Mouse (Mus musculus): ENCODE data around the gene Kif11. TPM values are rescaled to one million over a fixed set of nuclear protein-coding genes. Genes with fewer than 3 reads are reported as not detected.

The Kif11 gene
- polyA plus RNA-seq, 1 experiment from 2014 or later: 29.4 TPM

DNA sequence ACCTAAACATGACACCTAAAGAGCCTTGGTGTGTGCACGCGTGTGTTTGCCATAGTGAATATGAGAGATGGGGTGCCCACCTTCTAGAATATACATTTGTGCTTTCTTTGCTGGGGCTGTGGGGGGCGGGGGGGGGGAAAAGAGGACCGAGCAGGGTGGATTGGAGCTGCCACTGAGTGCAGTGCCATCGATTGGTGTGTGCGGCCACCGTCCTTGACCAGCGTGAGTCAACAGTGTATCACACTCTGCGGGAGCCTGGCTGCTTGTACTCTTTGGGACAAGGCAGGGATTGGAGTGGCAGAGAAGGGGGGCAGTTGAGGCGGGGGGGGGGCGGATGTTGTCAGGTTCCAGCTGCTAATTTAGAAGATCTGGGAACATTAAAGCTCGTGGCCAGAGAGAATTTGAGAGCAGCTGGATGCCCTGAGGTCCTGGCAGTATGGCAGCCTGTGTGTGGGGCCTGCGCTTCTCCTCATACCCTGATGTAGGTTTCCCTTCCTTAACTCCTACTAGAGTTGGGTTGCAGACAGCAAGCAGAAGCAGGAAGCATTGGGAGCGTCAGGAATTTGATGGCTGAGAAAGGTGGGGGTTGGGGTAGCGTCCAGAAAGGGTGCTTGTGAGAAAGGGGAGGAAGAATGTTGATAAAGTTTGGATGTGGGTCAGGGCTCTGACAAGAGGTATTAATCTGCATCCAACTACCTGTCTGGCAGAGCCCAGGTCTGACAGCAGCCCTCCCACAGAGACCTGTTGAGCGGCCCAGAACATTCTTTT lies 64.7 kb downstream of the Kif11 start:
- DNase-seq (ENCODE audit: low read depth, low spot score) (no peak), ATAC-seq (no peak)
- TF ChIP-seq CTCF (IDR thresholded peaks at IDR 0.05): no peak
- CTCF ChIA-PET: interaction anchor here (1.4 kb wide), 1 partner anchor 22 kb away, joined by 6 read pairs; no protein-coding TSS in a partner anchor
- H3K27me3 ChIP-seq: peaks cover 6% of the 10 kb centered on the region
- in situ Hi-C loops (cut with MboI; ENCODE audit: low pct_unique_long_range_greater_than_20kb): no loop called here
- POLR2A ChIA-PET: no interaction called here

DNA sequence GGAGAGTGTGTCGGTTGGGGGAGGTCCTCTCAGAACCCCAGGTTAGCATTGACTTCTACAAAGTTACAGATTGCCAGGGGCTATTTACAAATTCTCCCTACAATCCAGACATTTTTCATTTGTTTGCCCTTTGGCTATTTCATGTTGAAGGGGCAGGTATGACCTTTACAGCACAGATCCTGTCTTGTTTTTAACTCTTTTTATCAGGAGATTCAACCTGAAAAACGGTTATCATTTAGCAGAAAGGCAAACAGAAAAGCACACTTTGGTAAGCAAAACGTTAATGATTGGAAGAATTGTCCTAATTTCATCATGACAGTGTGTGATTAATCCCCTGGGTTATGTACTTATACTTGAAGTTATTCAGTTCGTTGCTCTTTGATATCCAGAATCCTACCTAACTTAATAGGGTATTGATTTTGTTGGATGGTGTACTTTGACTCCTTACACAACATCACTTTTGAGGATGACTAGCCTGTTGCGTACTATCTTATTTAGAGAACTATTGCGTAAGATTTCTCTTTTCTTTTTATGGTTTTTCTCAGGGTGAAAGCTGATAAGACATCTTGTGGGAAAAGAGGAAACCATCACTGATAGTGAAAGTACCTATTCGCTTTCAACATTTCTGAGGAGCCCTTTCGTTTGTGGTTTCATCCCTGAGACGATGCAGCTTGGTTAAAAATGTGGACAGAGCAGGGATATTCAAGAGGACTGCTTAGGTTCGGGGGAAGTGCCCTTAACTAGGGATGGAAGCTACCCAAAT lies 66.5 kb downstream of the Kif11 start:
- POLR2A ChIA-PET: no interaction called here
- DNase-seq (ENCODE audit: low read depth, low spot score) (no peak), ATAC-seq (no peak)
- in situ Hi-C loops (cut with MboI; ENCODE audit: low pct_unique_long_range_greater_than_20kb): no loop called here
- CTCF ChIA-PET: interaction anchor here (1.0 to 1.4 kb wide), 5 partner anchors 8 to 24 kb away, joined by 3 to 6 read pairs (median 3); partner anchors contain the start of gene Hhex
- TF ChIP-seq CTCF (IDR thresholded peaks at IDR 0.05): no peak
- peaks cover 11% of the 10 kb centered on the region for H3K27me3 ChIP-seq

GRCm38 (mm10) chr19:37443631-37444140 lies 67.5 kb downstream of the Kif11 start:
- in situ Hi-C loops (cut with MboI; ENCODE audit: low pct_unique_long_range_greater_than_20kb): no loop called here
- ChIA-PET CTCF (interaction anchor here (0.8 to 1.4 kb wide), 6 partner anchors 9 to 28 kb away, joined by 3 to 4 read pairs (median 3); partner anchors contain the start of gene Hhex), POLR2A (no interaction called here)
- no peak for DNase-seq (ENCODE audit: low read depth, low spot score)
- no peak for ATAC-seq
- no peak for TF ChIP-seq CTCF (IDR thresholded peaks at IDR 0.05)
- H3K27me3 ChIP-seq: peaks cover 13% of the 10 kb centered on the region

DNA sequence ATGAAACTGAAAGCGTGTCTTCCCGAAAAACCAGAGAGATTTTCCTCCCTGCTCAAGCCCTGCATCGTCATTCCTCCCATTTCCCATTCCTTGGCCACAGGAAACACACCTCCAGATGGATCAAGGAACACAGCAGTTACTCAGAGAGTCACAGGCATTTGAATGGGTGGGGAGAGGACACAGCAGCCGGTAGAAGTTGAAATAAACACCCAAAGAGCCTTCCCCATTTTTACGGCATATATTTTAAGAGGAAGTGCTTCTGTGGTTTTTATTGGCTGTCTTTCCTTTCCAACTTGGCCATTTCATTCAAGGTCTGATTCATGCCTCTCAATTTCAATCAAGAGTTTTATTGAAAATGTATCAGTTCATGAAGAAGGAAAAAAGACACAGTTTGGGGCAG lies 72.0 kb downstream of the Kif11 start:
- CTCF ChIA-PET: no interaction called here
- peaks cover 23% of the 10 kb centered on the region for H3K27me3 ChIP-seq
- in situ Hi-C loops (cut with MboI; ENCODE audit: low pct_unique_long_range_greater_than_20kb): no loop called here
- no peak for ATAC-seq
- POLR2A ChIA-PET: interaction anchor here (1.0 kb wide), 1 partner anchor 12 kb away, joined by 3 read pairs; no protein-coding TSS in a partner anchor
- TF ChIP-seq CTCF (IDR thresholded peaks at IDR 0.05): no peak
- DNase-seq (ENCODE audit: low read depth, low spot score): no peak

DNA sequence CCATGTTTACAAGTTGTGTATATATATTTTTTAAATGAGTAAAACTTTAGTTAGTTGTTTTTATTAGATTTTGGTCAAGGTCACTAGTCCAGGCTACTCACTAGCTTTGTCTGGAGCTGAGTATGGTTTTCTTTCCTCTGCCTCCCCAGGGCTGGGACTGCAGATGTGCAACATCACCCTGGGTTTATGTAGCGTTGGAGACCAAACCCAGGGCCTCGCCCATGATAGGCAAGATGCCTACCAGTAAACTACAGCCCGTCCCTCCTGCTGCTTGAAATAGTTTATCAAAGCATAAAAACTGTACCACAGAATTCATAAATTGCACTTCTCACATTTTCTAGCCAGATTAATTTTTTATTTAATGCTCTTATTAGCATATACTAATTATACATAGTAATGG lies 73.0 kb downstream of the Kif11 start:
- no peak for TF ChIP-seq CTCF (IDR thresholded peaks at IDR 0.05)
- ATAC-seq (no peak), DNase-seq (ENCODE audit: low read depth, low spot score) (no peak)
- POLR2A ChIA-PET: no interaction called here
- in situ Hi-C loops (cut with MboI; ENCODE audit: low pct_unique_long_range_greater_than_20kb): no loop called here
- H3K27me3 ChIP-seq: peaks cover 21% of the 10 kb centered on the region
- CTCF ChIA-PET: no interaction called here

GRCm38 (mm10) chr19:37455528-37455927 lies 79.3 kb downstream of the Kif11 start:
- in situ Hi-C loops (cut with MboI; ENCODE audit: low pct_unique_long_range_greater_than_20kb): no loop called here
- H3K27me3 ChIP-seq: peaks cover 8% of the 10 kb centered on the region
- DNase-seq (ENCODE audit: low read depth, low spot score) (no peak), ATAC-seq (no peak)
- ChIA-PET CTCF (interaction anchor here (0.7 to 1.1 kb wide), 2 partner anchors 12 to 44 kb away, joined by 3 read pairs; no protein-coding TSS in a partner anchor), POLR2A (no interaction called here)
- no peak for TF ChIP-seq CTCF (IDR thresholded peaks at IDR 0.05)

DNA sequence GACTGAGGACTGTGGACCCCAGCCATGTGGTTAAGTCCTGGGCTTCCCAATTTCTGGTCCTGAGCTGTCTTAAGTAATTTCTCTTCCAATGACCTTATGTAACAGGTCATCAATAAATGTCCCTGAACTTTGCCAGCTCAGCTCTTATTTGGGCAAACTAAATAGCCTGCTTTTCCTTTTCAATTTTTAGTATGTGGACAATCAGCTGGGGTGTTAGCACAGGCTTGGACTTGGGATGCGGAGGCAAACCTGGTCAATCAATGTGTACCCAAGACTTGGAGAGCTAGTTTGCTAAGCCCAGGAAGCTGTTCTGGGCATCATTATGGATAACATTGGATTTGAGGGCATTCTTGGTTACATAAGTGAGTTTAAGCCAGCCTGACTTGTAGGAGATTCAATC lies 79.8 kb downstream of the Kif11 start:
- CTCF ChIA-PET: interaction anchor here (0.7 to 1.1 kb wide), 2 partner anchors 13 to 44 kb away, joined by 3 read pairs; no protein-coding TSS in a partner anchor
- TF ChIP-seq CTCF (IDR thresholded peaks at IDR 0.05): no peak
- in situ Hi-C loops (cut with MboI; ENCODE audit: low pct_unique_long_range_greater_than_20kb): no loop called here

DNA sequence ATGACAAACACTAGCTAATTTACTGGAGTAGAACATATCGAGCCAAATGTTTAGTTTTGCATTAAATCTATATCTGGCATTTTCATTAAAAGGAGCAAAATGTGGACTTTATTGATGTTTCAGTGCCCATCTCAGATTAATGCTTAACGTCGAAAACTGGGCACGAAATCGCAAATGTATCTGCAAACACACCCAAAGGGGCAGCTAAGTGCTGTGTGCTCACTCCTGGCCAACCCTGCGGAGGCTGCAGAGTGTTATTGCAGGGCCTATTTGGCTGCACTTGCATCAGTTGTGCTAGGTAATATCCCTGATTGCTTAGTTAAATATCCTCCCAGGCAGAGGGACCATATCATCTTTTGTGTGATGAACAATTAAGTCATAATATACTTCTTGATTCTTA lies 81.8 kb downstream of the Kif11 start:
- H3K27me3 ChIP-seq: peaks cover 6% of the 10 kb centered on the region
- DNase-seq (ENCODE audit: low read depth, low spot score): no peak
- ChIA-PET CTCF (interaction anchor here (1.6 kb wide), 1 partner anchor 12 kb away, joined by 4 read pairs; no protein-coding TSS in a partner anchor), POLR2A (interaction anchor here (0.6 kb wide), 2 partner anchors 8 to 30 kb away, joined by 4 to 8 read pairs; no protein-coding TSS in a partner anchor)
- ATAC-seq: no peak
- in situ Hi-C loops (cut with MboI; ENCODE audit: low pct_unique_long_range_greater_than_20kb): no loop called here
- no peak for TF ChIP-seq CTCF (IDR thresholded peaks at IDR 0.05)

More for the DNA sequence above, 79.8 kb downstream of the Kif11 start:
- POLR2A ChIA-PET: no interaction called here
- ATAC-seq (no peak), DNase-seq (ENCODE audit: low read depth, low spot score) (no peak)
- H3K27me3 ChIP-seq: peaks cover 6% of the 10 kb centered on the region

- in situ Hi-C loops (cut with MboI; ENCODE audit: low pct_unique_long_range_greater_than_20kb): no loop called here
- ChIA-PET CTCF (interaction anchor here (1.4 kb wide), 1 partner anchor 15 kb away, joined by 5 read pairs; no protein-coding TSS in a partner anchor), POLR2A (interaction anchor here (0.8 kb wide), 1 partner anchor 9 kb away, joined by 8 read pairs; no protein-coding TSS in a partner anchor)
- TF ChIP-seq CTCF (IDR thresholded peaks at IDR 0.05): no peak
- DNase-seq (ENCODE audit: low read depth, low spot score) (no peak), ATAC-seq (no peak)
- H3K27me3 ChIP-seq: peaks cover 7% of the 10 kb centered on the region
These were observed 90.2 kb downstream of the Kif11 start for GRCm38 (mm10) chr19:37466403-37466802.

DNA sequence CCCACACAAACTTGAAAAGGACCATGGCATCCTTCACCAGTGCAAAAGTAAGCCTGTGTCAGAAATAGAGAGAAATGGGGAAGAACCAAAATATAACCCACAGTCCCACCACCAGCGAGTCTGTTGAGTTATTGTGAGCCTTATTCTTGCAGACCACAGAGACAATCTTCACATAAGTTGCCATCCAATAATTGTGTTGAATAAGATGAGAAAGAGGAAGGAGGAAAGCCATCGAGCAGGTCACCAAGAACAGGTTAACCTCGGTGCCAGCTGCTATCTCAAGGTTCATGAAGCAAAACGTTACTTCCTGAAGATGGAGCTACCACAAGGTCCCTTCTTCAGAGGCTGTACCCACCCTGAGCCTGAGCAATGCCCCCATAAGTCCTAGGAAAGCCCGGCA lies 90.8 kb downstream of the Kif11 start:
- POLR2A ChIA-PET: no interaction called here
- no peak for ATAC-seq
- CTCF ChIA-PET: interaction anchor here (1.4 kb wide), 1 partner anchor 14 kb away, joined by 5 read pairs; no protein-coding TSS in a partner anchor
- TF ChIP-seq CTCF (IDR thresholded peaks at IDR 0.05): no peak
- DNase-seq (ENCODE audit: low read depth, low spot score): no peak
- in situ Hi-C loops (cut with MboI; ENCODE audit: low pct_unique_long_range_greater_than_20kb): no loop called here
- H3K27me3 ChIP-seq: peaks cover 7% of the 10 kb centered on the region
